Mouse (Mus musculus) cortical plate, adult 2 months (tissue): ENCODE data around the gene Zfp346.

Experiments
- CTCF ChIP-seq: fragments of 200-500 bp; IDR thresholded peaks from 2 replicates; pipeline ENCODE4 v1.5.1; 2011; ENCODE audit warnings: mild to moderate bottlenecking, control low read depth, low read length; ENCODE audit not compliant: insufficient read depth; ENCODE audit errors: extremely low read depth
- POLR2A ChIP-seq: fragments of 200-500 bp; IDR thresholded peaks from 2 replicates; pipeline ENCODE4 v1.6.1; 2011; ENCODE audit warnings: mild to moderate bottlenecking, low read length, control low read depth; ENCODE audit not compliant: insufficient read depth; ENCODE audit errors: extremely low read depth

- no peak for TF ChIP-seq CTCF
- TF ChIP-seq POLR2A, result no peak
These were observed 29.5 kb upstream of the Zfp346 start for GRCm38 (mm10) chr13:55075597-55075996.
